Mouse (Mus musculus) CH12.LX (cell line): Measurements from ENCODE around the gene Caskin1.

Experiments
- CTCF ChIP-seq, 2 experiments: IDR thresholded peaks in 1 of 2; conservative IDR thresholded peaks in 1 of 2; 2 replicates each; pipeline ENCODE4 v1.5.1; 2011 to 2012; ENCODE audit warnings: low read depth in 2 of 2, low read length in 2 of 2, improper control_type of control experiment in 1 of 2, inconsistent platforms in 1 of 2, mild to moderate bottlenecking in 1 of 2, moderate library complexity in 1 of 2
- USF2 ChIP-seq: conservative IDR thresholded peaks from 2 replicates; pipeline ENCODE4 v1.6.1; 2011; ENCODE audit warnings: low read depth, low read length, improper control_type of control experiment
- ZMIZ1 ChIP-seq: IDR thresholded peaks from 2 replicates; pipeline ENCODE4 v1.6.1; 2012; ENCODE audit warnings: low read depth, mild to moderate bottlenecking, inconsistent platforms, low read length, improper control_type of control experiment

- no peak for TF ChIP-seq CTCF (conservative IDR thresholded peaks at IDR 0.05 in 1 of 2, IDR thresholded peaks at IDR 0.05 in 1 of 2; ENCODE audit: low read depth in 2 of 2, low read length in 2 of 2)
- TF ChIP-seq USF2 = no peak
- TF ChIP-seq ZMIZ1 = no peak
Observed at GRCm38 (mm10) chr17:24548921-24549617, 60.7 kb downstream of the Caskin1 start.
